Mouse (Mus musculus) thymus, postnatal 0 days (tissue): ENCODE results near the gene Ift52. TPM values are rescaled to one million over a fixed set of nuclear protein-coding genes. Genes with fewer than 3 reads are reported as not detected.

Source experiments
- DNase-seq: peaks from one replicate; pipeline ENCODE4 v3.0.0-alpha.2; 2015; ENCODE audit warnings: low spot score
- microRNA-seq: library from miRNA; unstranded; fragments of <30 nt; microRNA quantifications from one replicate; pipeline ENCODE4, GENCODE M21; 2016; ENCODE audit warnings: borderline number of aligned reads
- polyA plus RNA-seq: library from polyadenylated mRNA; unstranded; fragments of >200 nt; fragmentation: Nextera tagmentation; extraction: Ambion mirVana; gene quantifications from 2 replicates; pipeline ENCODE4 v1.2.1, GENCODE M21; 2015

The Ift52 gene
- polyA plus RNA-seq, 1 experiment from 2014 or later = 59.2 TPM

DNA sequence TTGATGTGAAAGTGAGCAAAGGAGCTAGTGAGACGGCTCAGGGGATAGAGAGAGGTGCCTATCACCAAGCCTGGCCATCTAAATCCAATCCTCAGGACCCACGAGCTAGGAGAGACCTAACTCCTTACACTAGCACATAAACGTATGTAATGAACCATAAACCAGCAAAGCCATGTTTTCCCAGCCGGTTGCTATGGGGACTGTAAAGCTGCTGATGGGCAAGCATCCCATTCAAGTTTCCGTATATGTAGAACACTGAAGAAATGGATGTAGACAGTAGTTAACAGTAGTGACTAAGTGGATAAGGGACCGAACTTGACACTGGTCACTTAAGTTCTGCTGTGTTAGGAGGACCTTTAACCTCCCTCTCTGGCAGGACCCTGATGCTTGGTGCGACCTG is 56.9 kb downstream of the Ift52 start:
- no peak for DNase-seq

DNA sequence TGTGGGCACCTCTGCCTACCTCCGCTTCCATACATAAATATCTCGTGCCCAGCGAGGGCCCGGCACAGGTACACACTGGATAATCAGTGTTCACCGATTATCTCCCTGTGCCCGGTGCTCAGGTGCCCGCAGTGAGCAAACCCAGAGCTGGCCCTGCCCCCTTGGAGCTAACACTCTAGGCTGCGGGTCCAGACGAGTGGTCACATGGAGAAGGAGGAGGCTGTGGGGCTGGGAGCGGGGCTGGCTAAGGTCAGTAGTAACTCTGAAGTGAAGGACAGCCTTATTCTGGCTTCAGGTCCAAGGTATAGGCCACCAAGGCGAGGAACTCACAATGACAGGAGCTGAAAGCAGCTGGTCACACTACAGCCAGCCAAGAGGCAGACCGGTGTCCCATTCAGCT is 57.7 kb downstream of the Ift52 start:
- DNase-seq = no peak

DNA sequence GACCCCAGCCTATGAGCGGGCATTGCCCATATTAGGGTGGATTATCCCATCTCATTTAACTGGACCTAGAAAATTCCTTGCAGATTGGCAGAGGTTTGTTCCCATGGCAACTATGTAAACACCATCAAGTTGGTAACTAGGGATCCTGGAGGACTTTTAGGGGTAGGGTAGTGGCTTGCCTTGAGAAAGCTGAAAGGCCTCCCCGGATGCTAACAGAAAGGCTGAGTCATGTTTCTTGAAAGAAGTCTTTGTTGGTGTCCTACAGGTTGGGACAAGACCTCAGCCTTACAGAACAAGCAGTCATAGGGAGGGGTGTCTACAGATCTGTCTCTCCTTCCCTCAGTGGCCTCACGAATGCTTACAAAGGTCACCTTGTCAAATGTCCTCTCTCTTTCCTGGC is 58.1 kb downstream of the Ift52 start:
- DNase-seq = no peak

DNA sequence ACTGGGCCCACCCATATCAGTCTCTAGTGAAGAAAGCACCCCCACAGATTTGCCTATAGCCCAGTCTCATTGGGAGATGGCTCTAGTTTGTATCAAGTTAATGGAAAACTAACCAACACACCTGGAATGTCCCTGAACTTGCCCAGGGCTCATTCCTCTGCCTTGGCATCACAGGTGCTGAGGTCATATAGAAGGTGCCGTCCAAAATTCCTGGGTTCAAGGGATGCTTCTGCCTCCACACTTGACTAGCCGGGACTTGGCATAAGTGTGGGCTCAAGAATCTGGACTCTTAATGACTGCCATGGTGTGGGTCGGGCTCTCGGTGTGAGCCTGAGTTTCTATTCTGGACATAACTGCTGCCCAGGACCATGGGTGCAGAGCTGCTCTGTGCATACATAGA is 61.9 kb downstream of the Ift52 start:
- DNase-seq = no peak

DNA sequence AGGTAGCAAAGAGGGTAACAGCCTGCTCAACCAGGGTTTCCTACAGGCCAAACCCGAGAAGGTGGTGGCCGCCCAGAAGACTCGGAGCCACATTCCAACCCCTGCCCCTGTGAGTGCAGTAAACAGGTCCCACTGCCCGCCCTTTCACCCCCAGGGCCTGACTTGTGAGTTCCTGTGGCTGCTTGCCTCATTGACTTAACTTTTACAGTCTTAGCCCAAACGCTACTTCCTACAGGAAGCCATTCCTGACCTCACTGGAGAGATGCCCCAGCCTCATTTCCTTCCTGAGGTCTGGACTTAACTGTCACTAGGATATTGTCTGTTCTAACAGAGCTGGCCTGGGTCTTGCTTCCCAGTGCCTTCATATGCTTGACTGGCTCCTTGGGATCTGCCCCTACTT is 65.4 kb downstream of the Ift52 start:
- no peak for DNase-seq

DNA sequence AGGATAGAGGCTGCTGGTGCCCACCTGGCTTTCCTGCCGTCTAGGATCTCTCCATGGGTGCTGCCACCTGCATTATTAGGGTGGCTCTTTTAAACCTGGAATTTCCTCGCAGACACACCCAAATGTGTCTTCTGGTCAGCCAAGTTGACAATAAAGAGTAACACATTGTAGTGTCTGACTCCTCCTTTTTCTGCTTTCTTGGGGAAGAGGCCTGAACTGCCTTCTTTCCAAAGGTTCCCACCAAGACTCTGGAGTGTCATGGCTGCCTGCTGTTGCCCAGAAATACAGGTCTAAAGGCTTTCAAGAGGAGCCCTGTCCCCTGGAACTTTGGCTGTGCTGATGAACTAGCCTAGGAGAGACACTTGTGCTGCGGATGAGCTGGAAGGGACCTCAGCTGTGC is 67.4 kb downstream of the Ift52 start:
- no peak for DNase-seq

DNA sequence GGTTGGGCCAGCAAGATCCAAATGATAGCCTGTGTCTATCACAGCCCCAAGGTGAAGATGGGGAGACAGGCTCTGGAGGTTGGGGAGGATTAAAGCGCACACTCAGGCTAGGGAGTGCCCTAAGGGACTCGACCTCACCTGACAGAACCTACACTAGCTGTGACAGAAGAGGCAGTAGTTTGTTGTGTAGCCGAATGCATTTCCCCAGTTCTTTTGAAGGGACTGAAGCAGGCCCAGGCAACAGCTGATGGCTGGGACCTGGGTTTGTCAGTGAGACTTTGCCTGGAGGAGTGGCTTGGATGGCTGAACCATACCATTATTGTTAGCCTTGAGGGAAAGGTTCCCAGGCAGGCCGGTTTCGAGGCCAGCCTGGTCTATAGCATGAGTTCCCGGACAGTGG is 67.9 kb downstream of the Ift52 start:
- no peak for DNase-seq

DNA sequence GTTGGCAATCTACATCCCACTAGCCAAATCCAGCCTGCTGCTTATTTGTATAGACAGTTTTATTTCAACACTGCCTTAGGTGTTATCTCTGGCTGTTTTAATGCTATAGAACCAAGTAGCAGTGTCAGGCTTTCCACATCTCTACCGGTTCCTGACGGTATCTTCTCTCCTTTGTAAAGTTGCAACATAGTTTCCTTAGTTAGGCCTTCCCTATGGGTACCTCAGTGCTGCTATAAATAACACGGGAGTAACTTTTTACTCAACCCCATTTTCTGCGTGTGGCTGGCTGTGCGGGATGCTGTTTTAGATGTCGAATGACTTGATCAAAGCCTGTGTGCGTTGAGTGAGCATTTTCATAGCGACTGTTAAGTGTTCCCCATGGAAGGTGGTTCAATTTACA is 69.4 kb downstream of the Ift52 start:
- DNase-seq = no peak

DNA sequence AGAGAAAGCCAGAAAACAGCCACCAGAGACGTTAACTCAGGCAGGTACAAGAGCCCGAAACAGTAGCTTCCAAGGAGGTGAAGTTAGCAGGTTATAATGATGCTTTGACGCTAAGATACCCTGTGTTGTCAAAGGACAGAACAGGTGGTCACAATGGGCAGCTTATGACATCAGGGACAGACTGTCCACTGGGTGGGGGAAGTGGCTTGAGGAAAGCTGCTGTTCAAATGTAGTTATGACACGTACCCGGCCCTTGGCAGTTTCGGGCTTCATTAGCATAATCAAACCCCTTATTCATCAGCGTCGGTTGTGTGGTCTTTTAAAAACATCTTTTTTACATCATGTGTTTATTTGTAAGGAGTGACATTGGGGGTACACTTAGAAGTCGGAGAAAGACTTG is 70.6 kb downstream of the Ift52 start, which contains the start of gene Gtsf1l:
TSS of gene Gtsf1l (minus strand) at position 128 of the 400 bp plus-strand sequence.
- DNase-seq = no peak

DNA sequence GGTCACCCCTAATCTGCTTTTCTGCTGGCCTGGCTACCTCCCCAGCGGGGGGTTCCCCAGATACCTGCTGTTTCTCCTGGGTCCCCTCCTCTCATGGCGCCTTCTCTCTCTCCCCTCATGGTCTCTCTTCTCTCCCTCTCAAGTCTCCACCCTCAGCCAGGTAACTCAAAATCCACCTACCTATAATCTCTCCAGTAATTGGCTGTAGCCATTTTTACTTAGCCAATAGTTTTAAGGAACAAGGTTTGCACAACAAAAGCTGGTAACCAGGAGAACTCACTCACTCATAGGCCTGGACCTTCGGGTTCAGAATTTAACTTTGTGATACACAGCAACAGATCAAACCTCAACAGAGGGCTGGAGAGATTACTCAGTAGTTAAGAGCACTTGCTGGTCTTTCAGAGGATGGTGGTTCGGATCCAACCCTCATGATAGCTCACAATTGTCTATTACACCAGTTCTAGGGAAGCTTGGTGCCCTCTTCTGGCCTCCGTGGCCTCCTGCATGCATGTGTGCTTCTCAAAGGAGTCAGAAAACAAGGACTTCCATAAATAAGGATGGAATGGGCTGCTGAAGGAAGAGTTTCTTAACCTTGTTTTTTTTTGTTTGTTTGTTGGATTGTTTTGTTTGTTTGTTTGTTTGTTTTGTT is 72.4 kb downstream of the Ift52 start:
- DNase-seq = peak; percentile 8

DNA sequence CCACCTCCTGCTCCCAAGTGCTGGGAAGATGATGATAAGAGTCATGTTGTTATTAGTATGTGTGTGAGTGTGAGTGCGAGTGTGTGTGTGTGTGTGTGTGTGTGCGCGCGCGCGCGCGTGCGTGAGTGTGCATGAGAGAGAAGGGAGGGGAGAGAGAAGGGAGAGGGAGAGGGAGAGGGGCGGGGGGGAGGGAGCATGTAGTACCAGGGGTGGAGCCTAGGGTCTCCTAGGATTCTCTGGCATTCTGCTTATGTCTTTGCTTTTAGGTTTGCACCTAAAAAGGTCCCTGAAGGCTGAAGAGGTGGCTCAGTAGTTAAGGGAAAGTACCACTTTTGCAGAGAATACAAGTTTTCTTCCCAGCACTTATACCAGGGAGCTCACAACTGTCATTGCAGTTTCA is 77.8 kb downstream of the Ift52 start:
- DNase-seq = no peak

Small RNA genes within 50 kb of the gene (microRNA-seq; reads per million reads assigned to microRNA genes)
- not detected for gene Gm22174
- not detected for gene Mir7003

Other genes with a start within 250 kb of the Ift52 start
- 203 and 212 TPM in 2 replicates for gene Srsf6, start 85.8 kb upstream of the Ift52 start, polyA plus RNA-seq
- 0.05 TPM in 1 of 2 replicates, not detected in the other for gene L3mbtl1, start 73.9 kb upstream of the Ift52 start, polyA plus RNA-seq
- 0.10 and 0.22 TPM in 2 replicates for gene Sgk2, start 30.0 kb upstream of the Ift52 start, polyA plus RNA-seq
- 26.9 and 27.5 TPM in 2 replicates for gene Mybl2, start 37.3 kb downstream of the Ift52 start, polyA plus RNA-seq
- gene Gtsf1l, start 70.5 kb downstream of the Ift52 start, polyA plus RNA-seq = not detected in 2 replicates
- gene Tox2, start 185.8 kb downstream of the Ift52 start, polyA plus RNA-seq = 2.7 and 3.5 TPM in 2 replicates